Mouse (Mus musculus) MEL (cell line): ENCODE data around the gene Lgals3.
A peak's percentile ranks its signal among the peaks of the same experiment; 100 is the strongest.

ENCODE experiments used
- CTCF ChIP-seq, 3 experiments: IDR thresholded peaks in 2 of 3; conservative IDR thresholded peaks in 1 of 3; 2 replicates each; pipeline ENCODE4 v1.5.1; 2011 to 2012; ENCODE audit warnings: low read length in 3 of 3, low read depth in 2 of 3, mild to moderate bottlenecking in 2 of 3, improper control_type of control experiment in 1 of 3, inconsistent platforms in 1 of 3, mixed read lengths in 1 of 3, moderate library complexity in 1 of 3; ENCODE audit not compliant: control insufficient read depth in 1 of 3, insufficient read depth in 1 of 3, poor library complexity in 1 of 3, severe bottlenecking in 1 of 3
- POLR2A ChIP-seq, 2 experiments: IDR thresholded peaks; 2 replicates each; pipeline ENCODE4 v1.6.1; 2011 to 2012; ENCODE audit warnings: low read length in 2 of 2, mild to moderate bottlenecking in 2 of 2, control low read depth in 1 of 2, improper control_type of control experiment in 1 of 2, low read depth in 1 of 2, moderate library complexity in 1 of 2; ENCODE audit not compliant: control insufficient read depth in 1 of 2, insufficient read depth in 1 of 2, poor library complexity in 1 of 2
- RCOR1 ChIP-seq: IDR thresholded peaks from 2 replicates; pipeline ENCODE4 v1.6.1; 2012; ENCODE audit warnings: low read depth, mild to moderate bottlenecking, inconsistent platforms, low read length, improper control_type of control experiment
- TCF12 ChIP-seq: IDR thresholded peaks from 2 replicates; pipeline ENCODE4 v1.6.1; 2014; ENCODE audit warnings: low read depth, mild to moderate bottlenecking, inconsistent platforms, low read length, improper control_type of control experiment, moderate library complexity
- ZNF384 ChIP-seq: IDR thresholded peaks from 2 replicates; pipeline ENCODE4 v1.6.1; 2012; ENCODE audit warnings: low read depth, mild to moderate bottlenecking, inconsistent platforms, low read length, improper control_type of control experiment

GRCm38 (mm10) chr14:47396165-47396652, 28.7 kb downstream of the Lgals3 start:
- TF ChIP-seq RCOR1: no peak
- TF ChIP-seq ZNF384: no peak
- peak in 2 of 3 experiments; percentile 67 to 78; a peak in 4 of 6 replicates for TF ChIP-seq CTCF (IDR thresholded peaks at IDR 0.05 in 2 of 3, conservative IDR thresholded peaks at IDR 0.05 in 1 of 3; ENCODE audit: control insufficient read depth in 1 of 3, insufficient read depth in 1 of 3, low read depth in 2 of 3, low read length in 3 of 3, poor library complexity in 1 of 3, severe bottlenecking in 1 of 3)
- no peak for TF ChIP-seq POLR2A (IDR thresholded peaks at IDR 0.05; ENCODE audit: control insufficient read depth in 1 of 2, insufficient read depth in 1 of 2, low read depth in 1 of 2, low read length in 2 of 2, poor library complexity in 1 of 2)
- TF ChIP-seq TCF12: no peak
